Mouse (Mus musculus): Measurements from ENCODE around the gene H2-DMa. TPM values are rescaled to one million over a fixed set of nuclear protein-coding genes. Genes with fewer than 3 reads are reported as not detected.

The H2-DMa gene
- polyA plus RNA-seq, 1 experiment = 10.5 TPM

DNA sequence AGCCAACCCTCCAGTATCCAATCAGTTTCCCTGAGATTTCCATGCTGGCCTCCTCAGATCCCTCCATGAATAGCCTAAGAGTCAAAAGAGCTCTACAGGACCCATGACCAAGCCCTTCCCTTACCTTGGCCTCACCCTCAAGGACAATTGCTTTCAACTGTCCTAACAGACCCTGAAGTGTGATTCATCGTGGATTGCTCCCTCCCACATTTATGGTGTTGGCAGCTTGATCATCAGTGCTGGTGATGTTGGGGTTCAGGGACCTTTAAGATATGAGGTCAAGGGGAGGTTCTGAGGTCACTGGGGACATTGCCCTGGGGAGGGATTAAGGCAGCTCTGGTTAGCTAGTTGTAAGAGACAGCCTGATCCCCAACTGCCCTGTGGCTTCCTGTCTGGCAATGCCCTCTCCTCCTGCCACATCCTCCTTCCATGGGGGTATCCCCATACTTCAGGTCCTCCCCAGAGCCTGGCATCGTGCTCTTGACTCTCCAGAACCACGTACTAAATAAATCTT, 22.8 kb upstream of the H2-DMa start:
- Histone ChIP-seq H3K27ac (replicated peaks; ENCODE audit: low read depth, low read length) (no peak overlapping the region), H3K4me1 (ENCODE audit: control insufficient read depth, insufficient read depth, insufficient read length, low read length) (no peaks in the 10 kb centered on the region), H3K4me3 (ENCODE audit: insufficient read depth, low read depth, low read length) (no peak overlapping the region)

DNA sequence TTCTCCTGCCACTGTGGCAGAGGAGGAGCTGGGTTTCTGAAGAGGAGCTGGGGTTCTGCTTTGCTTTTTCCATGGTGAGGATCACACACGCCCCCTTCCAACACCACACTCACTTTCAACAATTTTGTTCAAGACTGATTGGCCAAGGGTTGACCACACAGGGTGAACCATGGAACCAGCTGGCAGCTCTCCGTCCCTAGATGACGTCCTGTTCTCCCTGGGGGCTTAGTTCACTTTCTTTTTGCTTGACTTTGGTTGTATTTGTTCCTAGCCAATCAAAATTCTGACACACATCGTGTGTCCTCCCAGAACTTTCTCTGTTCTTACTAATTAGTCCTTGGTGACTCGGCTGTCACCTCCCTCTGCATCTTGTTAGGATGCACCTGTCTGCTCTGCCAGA, 22.1 kb upstream of the H2-DMa start:
- H3K4me3 ChIP-seq (ENCODE audit: insufficient read depth, low read depth, low read length) = no peak overlapping the region

DNA sequence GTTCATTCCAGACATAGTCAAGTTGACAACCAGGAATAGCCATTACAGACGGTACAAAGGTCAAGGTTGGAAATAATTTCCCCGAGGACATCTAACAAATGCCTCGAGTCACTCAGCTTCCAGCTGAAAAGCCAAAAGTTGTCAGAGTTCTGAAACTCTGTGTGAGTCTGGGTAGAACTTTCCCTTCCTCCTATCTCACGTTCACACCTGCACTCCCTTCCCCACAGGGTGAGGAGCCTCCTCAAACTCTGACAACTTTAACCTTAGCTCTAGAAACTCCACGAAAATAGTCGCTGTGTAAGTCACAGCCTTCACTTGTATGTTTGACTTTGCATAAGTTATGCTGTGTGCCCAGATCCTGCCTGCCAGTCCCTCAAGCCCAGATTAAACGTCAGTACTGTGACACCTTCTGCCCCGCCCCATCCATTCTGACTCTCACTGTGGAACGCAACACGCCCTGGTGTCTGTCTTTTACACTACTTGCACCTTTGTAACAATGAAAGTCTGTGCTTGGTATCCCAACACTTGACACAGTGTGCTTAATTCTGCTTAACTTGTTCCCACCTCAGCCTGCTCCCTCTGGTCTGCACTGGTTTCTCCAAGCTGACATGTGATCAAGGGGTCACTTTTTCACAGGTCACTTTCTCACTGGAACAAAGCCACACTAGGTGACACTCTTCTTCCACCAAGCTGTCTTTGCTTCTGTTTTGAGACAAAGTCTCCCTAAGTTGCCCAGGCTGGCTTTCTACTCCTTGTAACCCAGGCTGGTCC, 20.4 kb upstream of the H2-DMa start:
- Histone ChIP-seq H3K4me3 (ENCODE audit: insufficient read depth, low read depth, low read length) (no peak overlapping the region), H3K27ac (replicated peaks; ENCODE audit: low read depth, low read length) (peak overlapping the region; percentile 69), H3K4me1 (ENCODE audit: control insufficient read depth, insufficient read depth, insufficient read length, low read length) (no peaks in the 10 kb centered on the region)

More for the DNA sequence above, 22.1 kb upstream of the H2-DMa start:
- H3K4me1 ChIP-seq (ENCODE audit: control insufficient read depth, insufficient read depth, insufficient read length, low read length) = no peaks in the 10 kb centered on the region
- no peak overlapping the region for H3K27ac ChIP-seq (replicated peaks; ENCODE audit: low read depth, low read length)

DNA sequence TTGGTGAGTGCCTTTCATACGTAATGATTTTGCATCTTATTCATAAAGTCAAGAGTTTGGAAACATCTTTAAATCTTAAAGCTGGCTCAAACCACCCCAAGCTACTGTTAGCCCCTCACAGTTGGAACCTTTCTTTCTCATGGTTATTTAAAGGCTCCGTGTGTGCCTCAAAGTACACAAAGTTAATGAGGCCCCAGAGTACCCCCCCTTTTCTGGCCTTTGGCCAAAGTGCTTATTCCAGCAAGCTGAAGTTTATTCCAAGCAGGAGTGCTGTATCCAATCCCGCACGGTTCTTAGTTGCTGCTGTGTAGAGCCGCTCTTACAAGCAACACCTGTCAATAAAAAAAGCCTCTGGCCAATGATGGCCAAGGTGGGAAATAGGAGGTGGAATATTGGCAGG, 19.8 kb upstream of the H2-DMa start:
- Histone ChIP-seq H3K4me1 (ENCODE audit: control insufficient read depth, insufficient read depth, insufficient read length, low read length) (no peaks in the 10 kb centered on the region), H3K27ac (replicated peaks; ENCODE audit: low read depth, low read length) (no peak overlapping the region), H3K4me3 (ENCODE audit: insufficient read depth, low read depth, low read length) (no peak overlapping the region)

DNA sequence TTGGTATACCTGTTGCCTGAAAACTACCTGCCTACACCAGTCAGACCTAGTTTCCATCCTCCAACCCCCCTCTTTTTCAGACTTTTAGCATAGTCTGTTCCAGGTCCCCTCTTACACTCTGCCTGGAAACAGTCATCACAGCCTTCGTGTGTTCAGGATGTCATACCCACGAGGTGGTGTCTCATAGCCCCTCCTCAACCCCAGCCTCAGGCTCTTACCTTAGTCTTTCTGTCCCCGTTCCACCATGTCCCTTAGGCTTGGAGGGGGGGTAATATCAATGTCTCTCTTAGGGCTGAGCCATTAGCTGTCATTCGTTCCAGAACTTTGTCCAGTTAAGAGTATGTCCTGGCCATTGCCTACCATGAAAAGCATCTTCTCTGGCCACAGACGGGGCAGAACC, 18.2 kb upstream of the H2-DMa start:
- Histone ChIP-seq H3K4me1 (ENCODE audit: control insufficient read depth, insufficient read depth, insufficient read length, low read length) (no peaks in the 10 kb centered on the region), H3K4me3 (ENCODE audit: insufficient read depth, low read depth, low read length) (no peak overlapping the region), H3K27ac (replicated peaks; ENCODE audit: low read depth, low read length) (no peak overlapping the region)

DNA sequence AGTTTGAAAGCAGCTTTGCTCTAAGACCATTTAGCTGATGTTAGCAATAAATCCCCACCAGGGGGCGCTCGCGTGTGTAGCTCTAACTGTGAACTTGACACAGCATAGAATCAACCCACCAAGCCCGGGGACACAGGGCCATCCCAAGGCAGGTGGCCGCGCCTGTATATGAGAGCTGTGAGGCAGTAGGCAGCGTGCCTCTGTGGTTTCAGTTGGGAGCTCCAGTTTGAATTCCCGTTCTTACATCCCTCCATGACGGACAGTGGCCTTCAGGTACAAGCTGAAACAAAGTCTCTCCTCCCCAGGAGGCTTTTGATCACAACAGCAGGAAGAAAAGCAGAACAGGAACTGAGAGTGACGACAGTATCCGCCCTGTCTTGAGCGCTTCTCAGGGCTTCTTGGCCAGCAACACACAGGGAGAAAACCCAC, 17.7 kb upstream of the H2-DMa start:
- peak overlapping the region; percentile 66; the same call in 1 of the 2 replicates for H3K27ac ChIP-seq (replicated peaks; ENCODE audit: low read depth, low read length)
- H3K4me1 ChIP-seq (ENCODE audit: control insufficient read depth, insufficient read depth, insufficient read length, low read length) = no peaks in the 10 kb centered on the region
- peak overlapping the region; percentile 50 for H3K4me3 ChIP-seq (ENCODE audit: insufficient read depth, low read depth, low read length)

DNA sequence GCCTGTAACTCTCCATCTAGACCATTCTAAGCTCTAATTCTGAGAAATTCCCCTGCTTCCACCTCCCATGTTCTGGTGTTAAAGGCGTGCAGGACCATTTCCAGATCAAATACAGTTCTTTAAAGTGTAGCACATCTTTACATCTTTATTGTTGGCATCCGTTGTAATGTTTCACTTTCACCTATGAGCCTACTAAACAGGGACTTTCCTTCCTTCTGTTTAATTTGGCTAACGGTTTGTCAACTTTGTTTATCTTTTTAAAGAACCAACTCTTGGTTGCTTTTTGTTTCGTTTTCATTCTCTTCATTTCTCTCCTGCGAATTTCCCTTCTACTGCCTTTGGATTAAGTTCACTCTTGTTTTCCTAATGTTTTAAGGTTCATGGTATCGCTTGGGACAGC, 16.5 kb upstream of the H2-DMa start:
- Histone ChIP-seq H3K4me3 (ENCODE audit: insufficient read depth, low read depth, low read length) (no peak overlapping the region), H3K4me1 (ENCODE audit: control insufficient read depth, insufficient read depth, insufficient read length, low read length) (no peaks in the 10 kb centered on the region), H3K27ac (replicated peaks; ENCODE audit: low read depth, low read length) (no peak overlapping the region; the same call in 1 of the 2 replicates)

DNA sequence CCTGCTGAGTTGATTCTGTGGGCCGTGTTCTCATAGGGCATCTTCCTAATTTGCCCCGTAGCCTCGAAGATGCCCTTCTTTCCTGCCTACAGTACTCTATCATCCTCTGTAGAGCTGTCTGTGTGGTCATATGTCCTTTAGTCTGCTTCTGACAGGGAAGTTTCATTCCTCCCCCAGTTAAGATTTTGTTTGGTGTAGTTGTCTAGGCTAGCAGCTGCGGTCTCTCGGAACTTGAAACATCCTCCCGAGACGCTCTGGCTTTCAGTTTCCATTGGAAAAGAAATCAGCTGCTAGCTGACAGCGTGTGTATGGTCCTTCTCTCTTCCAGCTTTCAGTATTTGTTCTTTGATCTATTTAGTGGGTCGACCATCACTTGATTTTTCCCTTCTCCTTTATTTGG, 14.5 kb upstream of the H2-DMa start:
- Histone ChIP-seq H3K27ac (replicated peaks; ENCODE audit: low read depth, low read length) (no peak overlapping the region), H3K4me1 (ENCODE audit: control insufficient read depth, insufficient read depth, insufficient read length, low read length) (no peaks in the 10 kb centered on the region), H3K4me3 (ENCODE audit: insufficient read depth, low read depth, low read length) (no peak overlapping the region)

DNA sequence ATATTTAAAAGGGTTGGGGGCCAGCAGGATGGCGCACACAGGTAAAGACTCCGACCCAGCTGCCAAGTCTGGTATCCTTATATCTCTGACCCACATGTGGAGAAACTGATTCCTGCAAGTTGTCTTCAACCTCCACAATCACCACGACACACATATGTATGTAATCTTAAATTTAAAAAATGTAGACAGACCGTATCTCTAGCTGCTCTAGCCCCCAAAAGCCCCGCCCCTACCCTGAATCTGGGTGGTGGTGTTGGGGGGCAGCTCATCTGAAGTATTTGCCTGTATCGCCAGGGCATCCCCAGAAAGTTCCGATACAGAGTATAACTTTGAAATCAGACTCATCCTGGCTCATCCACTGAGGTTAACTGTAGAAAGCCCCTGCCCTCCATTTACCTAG, 12.8 kb upstream of the H2-DMa start:
- no peak overlapping the region for H3K4me3 ChIP-seq (ENCODE audit: insufficient read depth, low read depth, low read length)
- H3K4me1 ChIP-seq (ENCODE audit: control insufficient read depth, insufficient read depth, insufficient read length, low read length) = no peaks in the 10 kb centered on the region

DNA sequence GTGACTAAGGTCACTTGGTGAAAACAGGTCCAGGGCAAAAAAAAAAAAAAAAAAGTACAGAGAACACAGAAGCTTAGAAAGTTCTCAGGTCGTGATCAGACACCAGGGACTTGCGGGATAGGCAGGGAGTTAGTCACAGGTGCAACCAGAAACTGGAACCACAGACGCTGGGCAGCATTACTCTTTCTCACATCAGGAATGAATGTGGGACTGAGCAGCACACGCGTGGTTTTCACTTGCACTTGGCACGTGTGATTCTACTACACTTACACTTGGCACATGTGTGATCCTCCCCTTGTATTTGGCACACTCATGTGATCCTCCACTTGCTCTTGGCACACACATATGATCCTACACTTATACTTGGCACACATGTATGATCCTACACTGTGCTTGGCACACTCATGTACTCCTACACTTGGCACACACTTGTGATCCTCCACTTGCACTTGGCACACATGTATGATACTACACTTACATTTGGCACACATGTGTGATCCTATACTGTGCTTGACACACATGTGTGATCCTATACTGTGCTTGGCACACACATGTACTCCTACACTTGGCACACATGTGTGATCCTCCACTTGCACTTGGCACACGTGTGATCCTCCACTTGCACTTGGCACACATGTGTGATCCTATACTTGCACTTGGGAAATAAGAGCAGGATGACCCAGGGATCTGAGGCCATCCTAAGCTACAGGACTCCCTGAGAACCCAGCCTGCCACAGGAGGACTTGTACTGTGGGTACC, 12.1 kb upstream of the H2-DMa start:
- H3K4me1 ChIP-seq (ENCODE audit: control insufficient read depth, insufficient read depth, insufficient read length, low read length) = no peaks in the 10 kb centered on the region
- H3K4me3 ChIP-seq (ENCODE audit: insufficient read depth, low read depth, low read length) = no peak overlapping the region
- H3K27ac ChIP-seq (replicated peaks; ENCODE audit: low read depth, low read length) = no peak overlapping the region

More for the DNA sequence above, 12.8 kb upstream of the H2-DMa start:
- H3K27ac ChIP-seq (replicated peaks; ENCODE audit: low read depth, low read length) = no peak overlapping the region

DNA sequence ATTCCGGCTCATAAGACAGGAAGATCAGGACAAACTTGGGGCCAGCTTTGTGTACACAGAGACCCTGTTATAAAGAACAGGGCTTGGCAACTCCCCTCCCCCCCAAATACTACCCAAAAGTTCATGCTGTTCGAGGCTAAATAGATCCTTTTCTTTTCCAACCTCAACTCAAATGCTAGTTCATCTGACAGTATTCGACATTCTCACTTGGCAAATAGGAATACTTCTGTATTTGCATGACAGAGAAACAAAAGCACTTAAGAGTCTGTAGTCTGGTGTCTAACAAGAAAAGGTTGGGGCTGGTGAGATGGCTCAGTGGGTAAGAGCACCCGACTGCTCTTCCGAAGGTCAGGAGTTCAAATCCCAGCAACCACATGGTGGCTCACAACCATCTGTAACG, 10.9 kb upstream of the H2-DMa start:
- no peaks in the 10 kb centered on the region for H3K4me1 ChIP-seq (ENCODE audit: control insufficient read depth, insufficient read depth, insufficient read length, low read length)
- no peak overlapping the region for H3K4me3 ChIP-seq (ENCODE audit: insufficient read depth, low read depth, low read length)
- no peak overlapping the region for H3K27ac ChIP-seq (replicated peaks; ENCODE audit: low read depth, low read length)

DNA sequence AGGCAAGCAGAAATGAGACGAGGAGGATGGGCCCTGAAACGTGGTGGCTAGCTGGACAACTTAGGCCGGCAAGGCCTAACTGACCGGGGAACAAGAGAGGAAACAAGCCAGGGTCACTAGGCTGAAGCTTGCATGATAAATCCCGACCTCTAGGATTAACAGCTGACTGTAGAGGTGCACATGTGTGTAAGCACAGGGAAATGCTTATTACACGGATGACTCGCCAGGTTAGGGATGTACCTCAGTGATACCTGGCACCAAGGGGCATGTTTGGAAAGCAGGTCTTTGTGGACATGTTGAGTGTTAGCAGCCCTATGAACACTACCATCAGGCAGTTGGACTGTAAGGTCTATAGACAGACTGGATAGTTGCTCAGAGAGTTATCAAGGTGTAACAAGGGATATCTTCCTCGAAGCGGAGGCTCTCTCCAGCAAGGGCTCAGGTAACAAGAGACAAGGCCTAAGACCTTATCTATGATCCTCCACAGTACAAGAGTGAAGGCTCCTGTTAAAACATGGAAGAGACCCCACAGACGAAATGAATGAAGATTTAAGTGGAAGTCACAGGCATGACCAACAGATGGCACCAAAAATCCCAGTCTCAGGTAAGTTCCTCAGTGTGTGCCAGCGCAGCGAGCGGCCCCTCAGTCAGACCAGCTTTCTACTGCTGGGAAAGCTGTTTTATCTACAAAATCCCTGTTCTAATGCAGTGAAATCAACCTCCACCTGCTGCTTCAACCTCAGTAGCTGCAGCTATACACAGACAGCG, 10.1 kb upstream of the H2-DMa start:
- no peak overlapping the region for H3K27ac ChIP-seq (replicated peaks; ENCODE audit: low read depth, low read length)
- H3K4me3 ChIP-seq (ENCODE audit: insufficient read depth, low read depth, low read length) = no peak overlapping the region
- no peaks in the 10 kb centered on the region for H3K4me1 ChIP-seq (ENCODE audit: control insufficient read depth, insufficient read depth, insufficient read length, low read length)

DNA sequence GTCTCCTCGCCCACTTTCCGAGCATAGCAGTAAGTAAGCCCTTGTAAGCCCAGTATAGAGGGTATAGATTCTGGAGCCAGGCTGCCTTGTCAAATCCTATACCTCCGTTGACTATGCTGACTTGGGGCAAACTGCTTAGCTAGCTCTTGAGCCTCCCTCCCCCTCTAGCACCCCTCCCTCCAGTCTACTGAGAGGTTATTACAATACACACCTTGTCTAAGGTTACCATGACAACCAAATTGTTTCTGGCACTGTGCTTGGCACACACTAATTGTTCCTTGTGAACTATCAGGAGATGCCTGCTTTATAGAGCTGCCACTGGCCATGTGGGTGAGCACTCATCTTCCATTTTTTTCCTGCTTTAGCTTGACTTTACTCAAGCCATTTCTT, 9.5 kb upstream of the H2-DMa start:
- H3K27ac ChIP-seq (replicated peaks; ENCODE audit: low read depth, low read length) = no peak overlapping the region
- H3K4me1 ChIP-seq (ENCODE audit: control insufficient read depth, insufficient read depth, insufficient read length, low read length) = no peaks in the 10 kb centered on the region; the same call in 1 of the 2 replicates
- H3K4me3 ChIP-seq (ENCODE audit: insufficient read depth, low read depth, low read length) = no peak overlapping the region

DNA sequence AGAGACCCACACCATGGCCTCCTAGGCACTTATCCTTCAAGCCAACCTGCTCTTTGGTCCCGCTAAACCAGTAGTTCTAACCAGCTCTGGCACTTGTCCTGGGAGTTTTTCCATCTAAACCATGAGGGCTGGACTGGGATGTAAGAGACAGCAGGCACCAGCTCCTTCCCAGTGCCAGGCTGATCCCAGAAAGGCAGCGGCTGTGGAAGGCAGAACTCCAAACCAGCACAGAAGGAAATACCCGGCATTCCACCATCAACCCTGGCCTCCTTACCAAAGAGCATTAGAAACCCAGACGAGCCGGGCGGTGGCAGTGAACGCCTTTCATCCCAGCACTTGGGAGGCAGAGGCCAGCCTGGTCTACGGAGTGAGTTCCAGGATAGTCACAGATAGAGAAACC, 9.0 kb upstream of the H2-DMa start:
- Histone ChIP-seq H3K4me3 (ENCODE audit: insufficient read depth, low read depth, low read length) (no peak overlapping the region), H3K27ac (replicated peaks; ENCODE audit: low read depth, low read length) (no peak overlapping the region), H3K4me1 (ENCODE audit: control insufficient read depth, insufficient read depth, insufficient read length, low read length) (no peaks in the 10 kb centered on the region; the same call in 1 of the 2 replicates)

DNA sequence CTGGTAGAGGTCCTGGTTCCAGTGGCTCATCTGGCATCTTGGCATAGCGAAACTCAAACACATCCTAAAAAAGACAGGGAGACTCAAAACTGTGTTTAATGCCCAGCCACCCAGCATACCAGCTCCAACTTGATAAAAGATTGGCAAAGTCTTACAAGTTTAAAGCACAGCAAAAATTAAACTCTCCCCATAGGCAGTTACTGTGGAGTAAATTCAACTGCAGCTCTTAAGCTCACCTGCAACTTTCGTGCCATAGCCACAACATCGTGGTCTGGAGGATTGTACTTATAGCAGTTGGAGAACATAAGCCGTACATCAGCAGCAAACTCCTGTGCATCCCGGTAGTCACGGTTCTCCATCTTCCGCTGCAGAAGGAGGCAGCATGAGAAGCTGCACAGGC, 5.2 kb upstream of the H2-DMa start:
- H3K4me1 ChIP-seq (ENCODE audit: control insufficient read depth, insufficient read depth, insufficient read length, low read length) = no peaks in the 10 kb centered on the region; the same call in 1 of the 2 replicates

More for the DNA sequence above, 5.2 kb upstream of the H2-DMa start:
- Histone ChIP-seq H3K27ac (replicated peaks; ENCODE audit: low read depth, low read length) (no peak overlapping the region), H3K4me3 (ENCODE audit: insufficient read depth, low read depth, low read length) (no peak overlapping the region)
